ENCODE assay signal across 27 mouse cellular contexts in the genomic region with DNA sequence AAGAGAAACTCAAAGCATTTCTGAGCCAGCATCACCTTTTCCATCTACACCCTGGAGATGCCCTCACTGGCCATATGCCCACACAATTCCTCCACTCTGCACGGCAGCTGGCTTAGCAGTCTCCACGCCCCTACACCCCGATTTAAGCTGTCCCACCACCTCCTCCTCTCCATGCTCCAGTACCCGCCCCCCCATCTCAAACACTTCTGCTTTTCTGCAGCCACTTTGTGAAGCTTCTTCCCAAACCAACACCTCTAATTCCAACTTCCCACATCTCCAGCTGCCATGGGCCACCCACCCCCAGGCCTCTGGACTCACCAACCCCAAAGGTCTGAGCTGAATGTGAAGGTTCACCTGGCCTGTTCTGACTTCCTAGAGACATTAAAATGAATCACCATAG.
"Had no signal": no experiment of that assay in that cellular context is flagged by ENCODE, and none has a peak within 500 bp of the region (broad histone marks: within the 10 kb centered on the region; RNA-seq: fewer than 3 reads in every experiment).

No protein-coding gene starts in this region.

- H3K27ac ChIP-seq: heart, adult 2 months; heart, embryonic 13.5 days; heart, embryonic 15.5 days; hindbrain, embryonic 13.5 days; hindbrain, embryonic 15.5 days; hindbrain, postnatal 0 days; kidney, embryonic 15.5 days; kidney, postnatal 0 days; left cerebral cortex, adult 2 months; limb, embryonic 13.5 days; limb, embryonic 15.5 days; liver, embryonic 12.5 days had no signal

- H3K9ac ChIP-seq: heart, embryonic 13.5 days; heart, embryonic 15.5 days; hindbrain, embryonic 13.5 days; hindbrain, embryonic 15.5 days; kidney, embryonic 15.5 days; limb, embryonic 13.5 days; limb, embryonic 15.5 days; liver, embryonic 12.5 days had no signal

- DNase-seq: gastrocnemius, postnatal 14 days; gastrocnemius, postnatal 36 days; heart, adult 11 months; heart, adult 2 months; heart, postnatal 14 days; heart, postnatal 36 days; kidney, adult 11 months; kidney, adult 2 months; kidney, adult 9 months; kidney, postnatal 14 days; kidney, postnatal 36 days; layer of hippocampus, adult 9-11 months; layer of hippocampus, postnatal 36 days; left cerebral cortex, postnatal 4 days had no signal

- H3K9me3 ChIP-seq: heart, embryonic 15.5 days; hindbrain, embryonic 15.5 days; limb, embryonic 15.5 days had no signal

- H3K4me1 ChIP-seq: heart, embryonic 15.5 days; hindbrain, embryonic 13.5 days; hindbrain, embryonic 15.5 days; limb, embryonic 13.5 days; limb, embryonic 15.5 days; liver, embryonic 12.5 days had no signal

- H3K36me3 ChIP-seq: heart, embryonic 15.5 days; hindbrain, embryonic 15.5 days had no signal

- H3K4me2 ChIP-seq: heart, embryonic 11.5 days; heart, embryonic 13.5 days; heart, embryonic 15.5 days; hindbrain, embryonic 13.5 days; hindbrain, embryonic 15.5 days; kidney, embryonic 15.5 days; limb, embryonic 13.5 days; limb, embryonic 15.5 days; liver, embryonic 12.5 days had no signal

- H3K4me3 ChIP-seq: heart, adult 2 months; heart, embryonic 13.5 days; heart, embryonic 15.5 days; hindbrain, embryonic 13.5 days; hindbrain, embryonic 15.5 days; kidney, embryonic 15.5 days; left cerebral cortex, adult 2 months; limb, embryonic 13.5 days; limb, embryonic 15.5 days; liver, embryonic 12.5 days had no signal

- ATAC-seq: hindbrain, postnatal 0 days; intestine, embryonic 16.5 days; liver, embryonic 12.5 days had no signal

- H3K27me3 ChIP-seq: heart, embryonic 13.5 days; heart, embryonic 15.5 days; hindbrain, embryonic 13.5 days; hindbrain, embryonic 15.5 days; kidney, embryonic 15.5 days; limb, embryonic 13.5 days; limb, embryonic 15.5 days; liver, embryonic 12.5 days had no signal
